Mouse (Mus musculus) heart, postnatal 0 days (tissue): ENCODE measurements at regions not wholly inside any gene's neighbourhood (a gene's known extent, or its start where the extent isn't known, plus 50 kb on each side); places are given as distances from the start of the nearest gene placed in this dataset.

ENCODE experiments used
- CTCF ChIP-seq: IDR thresholded peaks from 2 replicates; pipeline ENCODE4 v1.5.1; 2016; ENCODE audit warnings: antibody characterized with exemption, control low read depth, low read depth
- EP300 ChIP-seq: IDR thresholded peaks from 2 replicates; pipeline ENCODE4 v1.6.1; 2016; ENCODE audit warnings: antibody characterized with exemption, low read depth

DNA sequence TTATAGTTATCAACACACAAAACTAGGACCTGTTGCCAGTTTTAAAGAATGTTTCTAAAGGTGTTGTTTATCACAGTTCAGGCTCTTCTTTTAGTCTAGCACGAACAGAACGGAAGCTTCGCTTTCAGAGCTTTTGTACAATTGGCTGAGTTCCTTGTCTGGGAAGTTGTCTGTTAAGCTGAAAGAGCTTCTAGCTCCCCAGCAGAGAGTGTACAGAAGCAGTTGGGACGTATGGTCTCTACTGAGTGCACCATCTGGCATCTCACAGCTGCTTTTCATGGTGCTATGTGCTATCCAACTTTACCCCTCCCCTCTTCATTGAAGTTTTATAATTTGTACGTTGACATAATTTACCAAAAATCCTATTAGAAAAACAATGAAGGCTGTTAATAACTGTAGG is 96.5 kb upstream of the Calcr start:
- TF ChIP-seq CTCF (no peak), EP300 (no peak)
